Mouse (Mus musculus) megakaryocyte, embryonic 14.5 days (primary cell): ENCODE data around the gene Rnls. TPM values are rescaled to one million over a fixed set of nuclear protein-coding genes. Genes with fewer than 3 reads are reported as not detected.

ENCODE experiments used
- H3K27me3 ChIP-seq: replicated peaks from 2 replicates; pipeline ENCODE3; 2012; ENCODE audit warnings: inconsistent platforms
- H3K36me3 ChIP-seq: replicated peaks from 2 replicates; pipeline ENCODE3; 2012; ENCODE audit warnings: low read length, inconsistent platforms, mixed read lengths
- H3K4me1 ChIP-seq: 2 replicates; pipeline ENCODE4 v1.6.1; 2012; ENCODE audit warnings: inconsistent platforms
- H3K4me3 ChIP-seq: replicated peaks from 2 replicates; pipeline ENCODE3; 2012; ENCODE audit warnings: moderate library complexity, mild to moderate bottlenecking, inconsistent platforms
- H3K9me3 ChIP-seq: 2 replicates; pipeline ENCODE4 v1.6.1; 2012; ENCODE audit warnings: inconsistent platforms
- FLI1 ChIP-seq: IDR thresholded peaks from 2 replicates; pipeline ENCODE4 v1.6.1; 2012; ENCODE audit warnings: low read length, inconsistent platforms, mixed read lengths
- GATA1 ChIP-seq: IDR thresholded peaks from 3 replicates; pipeline ENCODE4 v1.6.1; 2012; ENCODE audit warnings: mixed read lengths, low read length, inconsistent platforms, borderline replicate concordance
- polyA plus RNA-seq: library from polyadenylated mRNA; stranded (reverse); fragments of >175 nt; gene quantifications from 2 replicates; pipeline ENCODE4 v1.2.3, GENCODE M21; 2012; ENCODE audit warnings: low replicate concordance; ENCODE audit not compliant: insufficient read depth

The Rnls gene
- polyA plus RNA-seq, 1 experiment, result 0.29 TPM

GRCm38 (mm10) chr19:33167528-33168264 is 224.4 kb downstream of the Rnls start:
- Histone ChIP-seq H3K4me1 (peaks cover 20% of the 10 kb centered on the region), H3K36me3 (no peaks in the 10 kb centered on the region), H3K4me3 (no peak overlapping the region), H3K27me3 (peaks cover 6% of the 10 kb centered on the region), H3K9me3 (no peaks in the 10 kb centered on the region)
- no peak for TF ChIP-seq GATA1
- TF ChIP-seq FLI1, result no peak

- TF ChIP-seq GATA1, result no peak
- no peak for TF ChIP-seq FLI1
- no peak overlapping the region for H3K4me3 ChIP-seq
- peaks cover 5% of the 10 kb centered on the region for H3K27me3 ChIP-seq
- H3K4me1 ChIP-seq, result peaks cover 32% of the 10 kb centered on the region
- no peaks in the 10 kb centered on the region for H3K9me3 ChIP-seq
- H3K36me3 ChIP-seq, result no peaks in the 10 kb centered on the region
Measured at GRCm38 (mm10) chr19:33164801-33165200, 227.3 kb downstream of the Rnls start.

GRCm38 (mm10) chr19:33161903-33162302 is 230.2 kb downstream of the Rnls start:
- Histone ChIP-seq H3K4me1 (peaks cover 37% of the 10 kb centered on the region), H3K4me3 (no peak overlapping the region), H3K27me3 (peaks cover 3% of the 10 kb centered on the region), H3K9me3 (no peaks in the 10 kb centered on the region), H3K36me3 (no peaks in the 10 kb centered on the region)
- TF ChIP-seq GATA1 (no peak), FLI1 (no peak)

GRCm38 (mm10) chr19:33159897-33160296 is 232.2 kb downstream of the Rnls start:
- Histone ChIP-seq H3K4me1 (peaks cover 28% of the 10 kb centered on the region), H3K27me3 (peaks cover 3% of the 10 kb centered on the region), H3K9me3 (no peaks in the 10 kb centered on the region), H3K36me3 (no peaks in the 10 kb centered on the region), H3K4me3 (no peak overlapping the region)
- no peak for TF ChIP-seq FLI1
- no peak for TF ChIP-seq GATA1

- no peak overlapping the region for H3K4me3 ChIP-seq
Measured at GRCm38 (mm10) chr19:33159192-33159591, 232.9 kb downstream of the Rnls start.

GRCm38 (mm10) chr19:33158234-33158633 is 233.9 kb downstream of the Rnls start:
- Histone ChIP-seq H3K36me3 (no peaks in the 10 kb centered on the region), H3K4me1 (peaks cover 22% of the 10 kb centered on the region), H3K27me3 (no peaks in the 10 kb centered on the region), H3K4me3 (no peak overlapping the region), H3K9me3 (no peaks in the 10 kb centered on the region)
- TF ChIP-seq FLI1, result no peak
- TF ChIP-seq GATA1, result no peak

More at GRCm38 (mm10) chr19:33159192-33159591, 232.9 kb downstream of the Rnls start:
- Histone ChIP-seq H3K9me3 (no peaks in the 10 kb centered on the region), H3K4me1 (peaks cover 22% of the 10 kb centered on the region), H3K27me3 (no peaks in the 10 kb centered on the region), H3K36me3 (no peaks in the 10 kb centered on the region)
- TF ChIP-seq FLI1, result no peak
- no peak for TF ChIP-seq GATA1

GRCm38 (mm10) chr19:33148411-33148810 is 243.7 kb downstream of the Rnls start:
- H3K9me3 ChIP-seq, result peaks cover 4% of the 10 kb centered on the region
- H3K36me3 ChIP-seq, result no peaks in the 10 kb centered on the region
- H3K27me3 ChIP-seq, result no peaks in the 10 kb centered on the region
- H3K4me1 ChIP-seq, result no peaks in the 10 kb centered on the region
- no peak for TF ChIP-seq GATA1
- TF ChIP-seq FLI1, result no peak
- H3K4me3 ChIP-seq, result no peak overlapping the region

GRCm38 (mm10) chr19:33143198-33143597 is 248.9 kb downstream of the Rnls start:
- no peaks in the 10 kb centered on the region for H3K27me3 ChIP-seq
- no peaks in the 10 kb centered on the region for H3K4me1 ChIP-seq
- no peak for TF ChIP-seq GATA1
- no peak for TF ChIP-seq FLI1

GRCm38 (mm10) chr19:33137316-33137715 is 254.8 kb downstream of the Rnls start:
- H3K9me3 ChIP-seq, result peaks cover 16% of the 10 kb centered on the region
- H3K4me1 ChIP-seq, result no peaks in the 10 kb centered on the region
- no peaks in the 10 kb centered on the region for H3K27me3 ChIP-seq
- H3K4me3 ChIP-seq, result no peak overlapping the region
- H3K36me3 ChIP-seq, result peaks cover 4% of the 10 kb centered on the region
- TF ChIP-seq FLI1 (no peak), GATA1 (no peak)

More at GRCm38 (mm10) chr19:33143198-33143597, 248.9 kb downstream of the Rnls start:
- no peak overlapping the region for H3K4me3 ChIP-seq
- H3K9me3 ChIP-seq, result peaks cover 3% of the 10 kb centered on the region; the same call in 1 of the 2 replicates
- H3K36me3 ChIP-seq, result no peaks in the 10 kb centered on the region

GRCm38 (mm10) chr19:33122611-33123226 is 269.4 kb downstream of the Rnls start:
- no peaks in the 10 kb centered on the region for H3K9me3 ChIP-seq
- TF ChIP-seq GATA1 (no peak), FLI1 (no peak)
- peaks cover 18% of the 10 kb centered on the region for H3K4me1 ChIP-seq

More at GRCm38 (mm10) chr19:33122611-33123226, 269.4 kb downstream of the Rnls start:
- H3K36me3 ChIP-seq, result no peaks in the 10 kb centered on the region
- H3K4me3 ChIP-seq, result no peak overlapping the region
- peaks cover 2% of the 10 kb centered on the region for H3K27me3 ChIP-seq
